Comparison of ENCODE assay signal across 8 mouse cellular contexts in the genomic region with DNA sequence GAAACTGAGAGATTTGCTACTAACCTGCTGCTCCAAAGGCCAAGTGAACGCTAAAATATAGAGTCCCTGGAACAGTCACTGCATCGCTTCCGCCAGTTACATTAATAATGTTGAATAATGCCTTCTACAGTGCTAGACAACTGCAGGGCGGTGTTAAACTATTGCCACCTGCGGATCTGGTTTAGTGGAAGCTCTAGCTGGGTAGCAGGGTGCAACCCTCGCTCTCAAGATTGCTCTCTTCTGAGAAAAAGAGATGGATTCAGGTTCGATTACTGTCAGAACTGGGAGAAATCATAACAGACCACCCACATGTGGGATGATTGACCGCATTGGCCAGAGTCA. TPM values are rescaled to one million over a fixed set of nuclear protein-coding genes. Genes with fewer than 3 reads are reported as not detected.
DNase-seq lines count a peak whose midpoint lies in the region; ATAC-seq and TF ChIP-seq lines count a peak whose summit lies in the region.

No protein-coding gene starts in this region.

- peaks cover 7% of the 10 kb centered on the region for H3K4me1 ChIP-seq in embryonic facial prominence, embryonic 12.5 days
- peaks cover 5% of the 10 kb centered on the region; the same call in 1 of the 2 replicates for H3K4me1 ChIP-seq in intestine, postnatal 0 days (replicated peaks; ENCODE audit: control insufficient read depth, insufficient read depth, low read length)

- H3K9me3 ChIP-seq in embryonic facial prominence, embryonic 12.5 days, result no peaks in the 10 kb centered on the region
- no peaks in the 10 kb centered on the region for H3K9me3 ChIP-seq in intestine, postnatal 0 days (ENCODE audit: control insufficient read depth)

- no peak for ATAC-seq in embryonic facial prominence, embryonic 12.5 days (ENCODE audit: insufficient number of reproducible peaks, insufficient read depth, low FRiP score, low TSS enrichment)
- peak; percentile 25; the same call in 1 of the 2 replicates for ATAC-seq in intestine, postnatal 0 days

- peak overlapping the region; percentile 88 for H3K27ac ChIP-seq in layer of hippocampus, adult 2 months
- no peak overlapping the region for H3K27ac ChIP-seq in embryonic facial prominence, embryonic 12.5 days
- no peak overlapping the region for H3K27ac ChIP-seq in intestine, postnatal 0 days (ENCODE audit: low read depth, low read length)

- H3K9ac ChIP-seq in embryonic facial prominence, embryonic 12.5 days, result peak overlapping the region; percentile 48
- peak overlapping the region; percentile 90 for H3K9ac ChIP-seq in intestine, postnatal 0 days (ENCODE audit: low read depth, low read length)

- peak overlapping the region; percentile 91 for H3K4me3 ChIP-seq in layer of hippocampus, adult 2 months
- peak overlapping the region; percentile 63 for H3K4me3 ChIP-seq in embryonic facial prominence, embryonic 12.5 days
- peak overlapping the region; percentile 96 for H3K4me3 ChIP-seq in intestine, postnatal 0 days (ENCODE audit: low read depth, low read length)

- WGBS in embryonic facial prominence, embryonic 12.5 days, result 51% methylated on average over 8 of the region's 8 CpGs
- 50% methylated on average over 8 of the region's 8 CpGs for WGBS in intestine, postnatal 0 days

- peak overlapping the region; percentile 36; the same call in 1 of the 2 replicates for H3K4me2 ChIP-seq in embryonic facial prominence, embryonic 12.5 days (replicated peaks)
- peak overlapping the region; percentile 75 for H3K4me2 ChIP-seq in intestine, postnatal 0 days (replicated peaks; ENCODE audit: low read depth)

- TF ChIP-seq CTCF in layer of hippocampus, adult 2 months (conservative IDR thresholded peaks at IDR 0.05), result no peak
- TF ChIP-seq CTCF in intestine, postnatal 0 days (IDR thresholded peaks at IDR 0.05; ENCODE audit: low read depth), result no peak

- no peak for DNase-seq in layer of hippocampus, adult 2 months (ENCODE audit: low spot score in 2 of 2)
- no peak for DNase-seq in layer of hippocampus, postnatal 36 days
- peak; percentile 29 for DNase-seq in neural tube, embryonic 10.5 days (ENCODE audit: extremely low spot score, low spot score)
- no peak for DNase-seq in cerebellum, postnatal 10 days
- no peak for DNase-seq in urinary bladder, postnatal 14 days (ENCODE audit: low spot score)
- no peak for DNase-seq in thymus, postnatal 4 days

- H3K36me3 ChIP-seq in embryonic facial prominence, embryonic 12.5 days, result peaks cover 11% of the 10 kb centered on the region; the same call in 1 of the 2 replicates
- peaks cover 13% of the 10 kb centered on the region for H3K36me3 ChIP-seq in intestine, postnatal 0 days (ENCODE audit: control insufficient read depth, insufficient read depth)

- no peaks in the 10 kb centered on the region for H3K27me3 ChIP-seq in embryonic facial prominence, embryonic 12.5 days
- no peaks in the 10 kb centered on the region for H3K27me3 ChIP-seq in intestine, postnatal 0 days (replicated peaks; ENCODE audit: control insufficient read depth, insufficient read depth, low read length)

RNA-seq across cellular contexts. Expression of a gene that starts 0.3 kb away (rescaled TPM):
- total RNA-seq in layer of hippocampus, adult 2 months (2021), result 10 to 100 TPM; 20.1 to 20.3 TPM
- total RNA-seq in layer of hippocampus, postnatal 36 days (2021), result 10 to 100 TPM; 20.9 to 22.3 TPM
- 25.2 and 29.7 TPM in 2 replicates for polyA plus RNA-seq in embryonic facial prominence, embryonic 12.5 days (2016; fragmentation: Nextera tagmentation; extraction: Ambion mirVana)
- 29.9 and 32.3 TPM in 2 replicates for polyA plus RNA-seq in intestine, postnatal 0 days (2015; fragmentation: Nextera tagmentation; extraction: Ambion mirVana)

RNA-seq across cellular contexts. Expression of a gene that starts 15.5 kb away (rescaled TPM):
- 10 to 100 TPM; 23.3 to 24.7 TPM for total RNA-seq in layer of hippocampus, adult 2 months (2021)
- total RNA-seq in layer of hippocampus, postnatal 36 days (2021), result 10 to 100 TPM; 21.6 to 25.8 TPM
- 110 and 116 TPM in 2 replicates for polyA plus RNA-seq in embryonic facial prominence, embryonic 12.5 days (2016; fragmentation: Nextera tagmentation; extraction: Ambion mirVana)
- 64.9 and 66.6 TPM in 2 replicates for polyA plus RNA-seq in intestine, postnatal 0 days (2015; fragmentation: Nextera tagmentation; extraction: Ambion mirVana)
